Mouse (Mus musculus) cerebellum, adult 2 months (tissue): Measurements from ENCODE around the gene Kif28.

Experiments
- CTCF ChIP-seq: fragments of 200-500 bp; IDR thresholded peaks from 2 replicates; pipeline ENCODE4 v1.5.1; 2011; ENCODE audit warnings: low read depth, mild to moderate bottlenecking, control low read depth, low read length, moderate library complexity, borderline replicate concordance; ENCODE audit not compliant: insufficient read depth
- POLR2A ChIP-seq: fragments of 200-500 bp; IDR thresholded peaks from 2 replicates; pipeline ENCODE4 v1.6.1; 2011; ENCODE audit warnings: low read length, control low read depth, borderline replicate concordance; ENCODE audit not compliant: insufficient read depth

GRCm38 (mm10) chr1:179686781-179687180 lies 58.3 kb downstream of the Kif28 start:
- TF ChIP-seq CTCF (no peak), POLR2A (no peak)
